Mouse (Mus musculus): Measurements from ENCODE around the gene Stk16.

DNA sequence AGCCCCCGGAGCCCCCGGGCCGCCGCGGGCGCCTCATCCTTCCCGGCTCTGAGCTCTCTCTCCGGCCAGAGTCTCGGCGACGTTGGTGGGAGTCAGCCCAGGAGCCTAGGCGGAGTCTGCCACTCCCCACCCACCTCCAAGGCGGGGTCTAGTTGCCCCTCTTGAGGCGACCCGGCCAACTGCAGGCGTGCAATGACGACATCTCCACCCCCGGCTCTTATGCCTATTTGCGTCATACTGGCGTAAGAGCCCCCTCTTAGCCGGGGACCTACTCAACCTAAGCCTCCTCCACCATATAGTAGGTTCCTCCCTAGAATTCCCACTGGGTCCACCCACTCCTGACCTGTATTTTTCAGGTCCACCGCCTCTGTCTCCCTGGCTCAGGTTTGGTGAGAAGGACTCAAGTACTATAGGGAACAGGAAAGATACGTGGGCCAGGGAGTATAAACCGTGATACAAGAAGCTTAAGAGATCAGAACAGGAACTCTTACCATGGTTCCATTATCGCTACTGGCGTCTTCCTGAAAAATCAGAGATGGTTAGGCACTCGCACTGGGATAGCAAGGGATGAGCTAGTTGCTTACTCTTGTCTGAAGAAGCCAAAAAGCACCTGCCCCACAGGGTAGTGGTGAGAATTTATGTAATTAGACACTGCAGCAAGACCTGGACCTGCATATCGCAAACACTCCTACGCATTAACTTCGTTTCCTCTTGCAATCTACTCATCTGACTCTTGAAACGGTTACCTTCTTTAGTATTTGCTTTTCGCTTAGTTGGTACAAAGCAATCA is 53.6 kb downstream of the Stk16 start, which contains the start of gene Ptprn:
- no peak for TF ChIP-seq POLR2A (IDR thresholded peaks at IDR 0.05; ENCODE audit: low read depth, low read length)
- TF ChIP-seq CTCF (IDR thresholded peaks at IDR 0.05; ENCODE audit: extremely low read depth, insufficient read length, insufficient replicate concordance, low read depth, low read length): no peak
